Mouse (Mus musculus) heart, embryonic 11.5 days (tissue): ENCODE results near the gene Gpatch8. TPM values are rescaled to one million over a fixed set of nuclear protein-coding genes. Genes with fewer than 3 reads are reported as not detected.

ENCODE experiments used
- ATAC-seq: fragments of 200-750 bp; cut with Nextera tagmentation; replicated peaks from 2 replicates; pipeline ENCODE4 v1.8.0; 2017; ENCODE audit warnings: moderate library complexity; ENCODE audit not compliant: insufficient number of reproducible peaks, low FRiP score, low TSS enrichment
- H3K27ac ChIP-seq: fragments of 300-500 bp; sonication (generic); 2 replicates; pipeline ENCODE4 v1.5.1; 2014; ENCODE audit warnings: mild to moderate bottlenecking, low read depth, low read length
- H3K27me3 ChIP-seq: fragments of 300-500 bp; sonication (generic); 2 replicates; pipeline ENCODE4 v1.6.1; 2014; ENCODE audit warnings: mild to moderate bottlenecking, low read length, mixed read lengths; ENCODE audit not compliant: control insufficient read depth, insufficient read depth
- H3K36me3 ChIP-seq: fragments of 300-500 bp; sonication (generic); 2 replicates; pipeline ENCODE4 v1.6.1; 2014; ENCODE audit warnings: mild to moderate bottlenecking, low read length, moderate library complexity, mixed read lengths; ENCODE audit not compliant: control insufficient read depth, insufficient read depth
- H3K4me1 ChIP-seq: fragments of 300-500 bp; sonication (generic); 2 replicates; pipeline ENCODE4 v1.6.1; 2014; ENCODE audit warnings: low read length; ENCODE audit not compliant: control insufficient read depth, insufficient read depth
- H3K4me2 ChIP-seq: fragments of 300-500 bp; sonication (generic); 2 replicates; pipeline ENCODE4 v1.6.1; 2014; ENCODE audit warnings: mild to moderate bottlenecking, moderate library complexity
- H3K4me3 ChIP-seq: fragments of 300-500 bp; sonication (generic); 2 replicates; pipeline ENCODE4 v1.5.1; 2014; ENCODE audit warnings: low read depth, low read length
- H3K9ac ChIP-seq: fragments of 300-500 bp; sonication (generic); 2 replicates; pipeline ENCODE4 v1.6.1; 2014; ENCODE audit warnings: mild to moderate bottlenecking, low read depth, low read length, moderate library complexity
- H3K9me3 ChIP-seq: fragments of 300-500 bp; sonication (generic); replicated peaks from 2 replicates; pipeline ENCODE4 v1.6.1; 2016; ENCODE audit warnings: low read length; ENCODE audit not compliant: control insufficient read depth
- WGBS: fragments of 180-500 bp; shearing (Covaris S2); extraction: QIAGEN DNeasy Blood & Tissue Kit; methylation state at CpG from one replicate; pipeline ENCODE4 v1.1.7; 2014; ENCODE audit not compliant: insufficient replicate concordance; 5-methylcytosine and 5-hydroxymethylcytosine counted together
- polyA plus RNA-seq: library from polyadenylated mRNA; unstranded; fragments of >200 nt; fragmentation: Nextera tagmentation; extraction: Ambion mirVana; gene quantifications from 2 replicates; pipeline ENCODE4 v1.2.1, GENCODE M21; 2014

The Gpatch8 gene
- polyA plus RNA-seq, 1 experiment from 2014 or later = 36.5 TPM

- H3K27ac ChIP-seq = peak overlapping the region; percentile 76
- WGBS = under 1% methylated on average over 46 of the region's 49 CpGs
- peaks cover 4% of the 10 kb centered on the region; the same call in 1 of the 2 replicates for H3K36me3 ChIP-seq
- peaks cover 43% of the 10 kb centered on the region for H3K4me1 ChIP-seq
- peak; percentile 29; the same call in 1 of the 2 replicates for ATAC-seq
- no peaks in the 10 kb centered on the region for H3K9me3 ChIP-seq
- H3K4me2 ChIP-seq = peak overlapping the region; percentile 94
- peak overlapping the region; percentile 87 for H3K4me3 ChIP-seq
- peak overlapping the region; percentile 91 for H3K9ac ChIP-seq
- H3K27me3 ChIP-seq = peaks cover 8% of the 10 kb centered on the region
Measured at GRCm38 (mm10) chr11:102446581-102447461, 109.4 kb downstream of the Gpatch8 start.

- Histone ChIP-seq H3K36me3 (peaks cover 7% of the 10 kb centered on the region), H3K27me3 (peaks cover 8% of the 10 kb centered on the region), H3K4me2 (peak overlapping the region; percentile 94), H3K27ac (peak overlapping the region; percentile 76), H3K4me1 (peaks cover 43% of the 10 kb centered on the region), H3K9me3 (no peaks in the 10 kb centered on the region), H3K4me3 (peak overlapping the region; percentile 87), H3K9ac (0 out of 2 replicates have a peak overlapping the region, but pooled peaks have one; percentile 43)
- peak; percentile 5; the same call in 1 of the 2 replicates for ATAC-seq
- 10% methylated on average over 7 of the region's 7 CpGs for WGBS
Measured at GRCm38 (mm10) chr11:102445891-102446361, 110.3 kb downstream of the Gpatch8 start.

- H3K4me1 ChIP-seq = peaks cover 43% of the 10 kb centered on the region
- peak; percentile 16; the same call in 1 of the 2 replicates for ATAC-seq
Measured at GRCm38 (mm10) chr11:102445264-102445890, 110.8 kb downstream of the Gpatch8 start.

DNA sequence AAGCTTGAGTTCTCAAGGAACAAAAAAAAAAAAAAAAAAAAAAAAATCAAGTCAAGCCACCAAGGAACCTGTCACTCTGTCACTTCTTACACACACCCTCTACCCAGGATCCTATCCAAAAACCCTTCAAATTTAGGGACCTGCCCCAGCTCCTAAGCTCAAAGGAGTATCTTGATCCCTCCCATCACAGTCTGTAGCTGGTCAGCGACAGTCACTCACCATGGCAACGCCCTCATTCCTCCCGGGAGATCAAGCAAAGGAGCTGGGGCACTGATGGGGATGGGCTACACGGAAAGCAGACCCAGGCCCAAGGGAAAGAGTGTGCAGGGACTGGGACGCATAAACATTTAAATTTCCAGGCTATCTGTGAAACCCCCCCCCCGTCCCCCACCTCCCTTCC is 111.4 kb downstream of the Gpatch8 start:
- Histone ChIP-seq H3K4me2 (no peak overlapping the region; the same call in 1 of the 2 replicates), H3K9me3 (no peaks in the 10 kb centered on the region), H3K36me3 (peaks cover 9% of the 10 kb centered on the region), H3K27ac (no peak overlapping the region), H3K4me3 (no peak overlapping the region), H3K9ac (no peak overlapping the region), H3K4me1 (peaks cover 43% of the 10 kb centered on the region), H3K27me3 (peaks cover 11% of the 10 kb centered on the region)
- WGBS = 9% methylated on average over 6 of the region's 6 CpGs
- no peak for ATAC-seq

More at GRCm38 (mm10) chr11:102445264-102445890, 110.8 kb downstream of the Gpatch8 start:
- Histone ChIP-seq H3K27me3 (peaks cover 8% of the 10 kb centered on the region), H3K27ac (peak overlapping the region; percentile 76; the same call in 1 of the 2 replicates), H3K4me3 (peak overlapping the region; percentile 87), H3K9me3 (no peaks in the 10 kb centered on the region), H3K36me3 (peaks cover 7% of the 10 kb centered on the region), H3K4me2 (peak overlapping the region; percentile 94), H3K9ac (0 out of 2 replicates have a peak overlapping the region, but pooled peaks have one; percentile 43)
- WGBS = 10% methylated on average over 10 of the region's 10 CpGs

DNA sequence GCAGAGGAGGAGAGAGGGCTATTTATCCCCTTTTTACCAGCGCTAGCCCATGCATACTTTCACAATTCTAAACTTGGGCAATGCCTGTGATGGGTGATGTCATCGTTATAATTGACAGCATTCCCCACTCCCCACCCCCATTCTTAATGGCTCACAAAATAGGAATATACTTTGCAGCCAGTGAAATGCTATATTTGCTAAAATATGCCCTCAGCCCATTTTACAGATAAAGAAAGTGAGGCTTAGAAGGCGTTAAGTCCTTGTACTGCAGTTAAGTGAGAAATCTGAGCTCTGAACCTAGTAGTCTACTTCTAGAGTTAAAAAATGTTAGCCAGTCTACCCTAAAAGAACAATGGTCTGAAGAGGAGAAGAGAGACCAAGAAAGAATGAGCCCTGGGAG is 111.9 kb downstream of the Gpatch8 start:
- H3K9me3 ChIP-seq = no peaks in the 10 kb centered on the region
- no peak overlapping the region for H3K27ac ChIP-seq
- peaks cover 11% of the 10 kb centered on the region for H3K36me3 ChIP-seq
- no peak for ATAC-seq
- no peak overlapping the region for H3K4me2 ChIP-seq
- H3K9ac ChIP-seq = no peak overlapping the region
- H3K27me3 ChIP-seq = peaks cover 14% of the 10 kb centered on the region
- H3K4me3 ChIP-seq = no peak overlapping the region
- 61% methylated on average over 3 of the region's 3 CpGs for WGBS
- peaks cover 43% of the 10 kb centered on the region for H3K4me1 ChIP-seq

GRCm38 (mm10) chr11:102443740-102444139 is 112.5 kb downstream of the Gpatch8 start:
- H3K4me2 ChIP-seq = peak overlapping the region; percentile 35
- H3K9ac ChIP-seq = 0 out of 2 replicates have a peak overlapping the region, but pooled peaks have one; percentile 10
- peaks cover 43% of the 10 kb centered on the region for H3K4me1 ChIP-seq
- H3K36me3 ChIP-seq = peaks cover 11% of the 10 kb centered on the region
- no peak for ATAC-seq
- H3K4me3 ChIP-seq = no peak overlapping the region
- no peak overlapping the region for H3K27ac ChIP-seq
- no peaks in the 10 kb centered on the region for H3K9me3 ChIP-seq
- peaks cover 17% of the 10 kb centered on the region for H3K27me3 ChIP-seq
- WGBS = 48% methylated on average over 12 of the region's 12 CpGs

DNA sequence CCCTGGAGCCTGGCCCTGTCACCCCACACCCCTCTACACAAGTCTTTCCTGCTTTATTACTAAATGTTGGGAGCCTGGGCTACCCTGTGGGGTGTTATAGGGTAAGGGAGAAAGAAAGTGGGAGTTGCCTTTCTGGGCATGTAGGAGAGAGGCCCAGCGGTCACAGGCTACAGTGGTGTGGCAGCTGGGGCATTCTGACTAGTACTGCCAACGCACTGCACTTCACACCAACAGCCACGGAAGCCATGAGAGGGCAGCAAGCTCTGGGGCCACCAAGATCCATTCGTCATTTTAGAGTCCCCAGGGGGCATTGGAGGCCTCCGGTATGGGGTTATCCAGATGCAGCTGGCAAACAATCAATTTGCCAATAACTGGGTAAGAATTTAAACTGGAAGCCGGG is 114.1 kb downstream of the Gpatch8 start:
- WGBS = 91% methylated on average over 6 of the region's 6 CpGs
- Histone ChIP-seq H3K36me3 (peaks cover 13% of the 10 kb centered on the region), H3K9ac (no peak overlapping the region), H3K9me3 (no peaks in the 10 kb centered on the region), H3K27ac (no peak overlapping the region), H3K4me1 (peaks cover 45% of the 10 kb centered on the region), H3K4me3 (no peak overlapping the region), H3K27me3 (peaks cover 12% of the 10 kb centered on the region), H3K4me2 (no peak overlapping the region)
- no peak for ATAC-seq

DNA sequence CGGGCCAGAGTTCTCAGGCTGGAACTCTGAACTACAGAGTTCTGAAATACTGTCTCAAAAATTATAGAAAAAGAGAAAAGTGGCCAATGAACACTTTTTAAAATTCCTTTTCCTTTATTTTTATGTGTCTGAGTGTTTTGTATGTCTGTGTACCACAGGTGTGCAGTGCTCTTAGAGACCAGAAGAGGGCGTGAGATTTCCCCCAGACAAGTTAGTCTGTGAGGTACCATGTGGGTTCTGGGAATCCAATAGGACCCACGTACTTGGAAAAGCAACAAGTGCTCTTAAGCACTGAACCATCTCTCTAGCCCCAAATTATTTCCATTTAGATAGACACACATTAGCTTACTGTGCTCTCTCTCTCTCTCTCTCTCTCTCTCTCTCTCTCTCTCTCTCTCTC is 114.8 kb downstream of the Gpatch8 start:
- H3K27ac ChIP-seq = no peak overlapping the region
- H3K27me3 ChIP-seq = peaks cover 12% of the 10 kb centered on the region
- peaks cover 13% of the 10 kb centered on the region for H3K36me3 ChIP-seq
- no peak for ATAC-seq
- no peak overlapping the region for H3K4me3 ChIP-seq
- H3K4me2 ChIP-seq = no peak overlapping the region
- WGBS = 63% methylated on average over 3 of the region's 3 CpGs
- H3K9me3 ChIP-seq = no peaks in the 10 kb centered on the region
- no peak overlapping the region for H3K9ac ChIP-seq
- peaks cover 46% of the 10 kb centered on the region for H3K4me1 ChIP-seq
